Mouse (Mus musculus) kidney, embryonic 15.5 days (tissue): Measurements from ENCODE around the gene Nfatc2ip. TPM values are rescaled to one million over a fixed set of nuclear protein-coding genes. Genes with fewer than 3 reads are reported as not detected.
"Not testable (repeated sequence)": the region's sequence is repeated elsewhere in the genome, so short reads cannot be mapped to it uniquely, and the experiment has no call there.

ENCODE experiments used
- ATAC-seq: fragments of 200-750 bp; cut with Nextera tagmentation; replicated peaks from 2 replicates; pipeline ENCODE4 v1.8.0; 2017; ENCODE audit warnings: moderate TSS enrichment; ENCODE audit not compliant: low FRiP score
- H3K27ac ChIP-seq: fragments of 300-500 bp; sonication (generic); 2 replicates; pipeline ENCODE4 v1.5.1; 2015; ENCODE audit warnings: mild to moderate bottlenecking, inconsistent platforms
- H3K27me3 ChIP-seq: fragments of 300-500 bp; sonication (generic); 2 replicates; pipeline ENCODE4 v1.6.1; 2015; ENCODE audit warnings: inconsistent platforms
- H3K36me3 ChIP-seq: fragments of 300-500 bp; sonication (generic); 2 replicates; pipeline ENCODE4 v1.6.1; 2015; ENCODE audit warnings: inconsistent platforms
- H3K4me1 ChIP-seq: fragments of 300-500 bp; sonication (generic); 2 replicates; pipeline ENCODE4 v1.6.1; 2015; ENCODE audit warnings: inconsistent platforms
- H3K4me2 ChIP-seq: fragments of 300-500 bp; sonication (generic); 2 replicates; pipeline ENCODE4 v1.6.1; 2015; ENCODE audit warnings: moderate library complexity, mild to moderate bottlenecking, inconsistent platforms
- H3K4me3 ChIP-seq: fragments of 300-500 bp; sonication (generic); replicated peaks from 2 replicates; pipeline ENCODE4 v1.5.1; 2015; ENCODE audit warnings: mild to moderate bottlenecking, inconsistent platforms
- H3K9ac ChIP-seq: fragments of 300-500 bp; sonication (generic); 2 replicates; pipeline ENCODE4 v1.6.1; 2015; ENCODE audit warnings: mild to moderate bottlenecking, inconsistent platforms
- H3K9me3 ChIP-seq: fragments of 300-500 bp; sonication (generic); replicated peaks from 2 replicates; pipeline ENCODE4 v1.6.1; 2016; ENCODE audit warnings: inconsistent platforms
- WGBS: fragments of 180-500 bp; shearing (Covaris S2); methylation state at CpG from one replicate; pipeline ENCODE4 v1.1.7; 2015; ENCODE audit warnings: mixed read lengths; 5-methylcytosine and 5-hydroxymethylcytosine counted together
- polyA plus RNA-seq: library from polyadenylated mRNA; unstranded; fragments of >200 nt; fragmentation: Nextera tagmentation; extraction: Ambion mirVana; gene quantifications from 2 replicates; pipeline ENCODE4 v1.2.1, GENCODE M21; 2015

The Nfatc2ip gene
- polyA plus RNA-seq, 1 experiment from 2014 or later: 2.9 TPM

DNA sequence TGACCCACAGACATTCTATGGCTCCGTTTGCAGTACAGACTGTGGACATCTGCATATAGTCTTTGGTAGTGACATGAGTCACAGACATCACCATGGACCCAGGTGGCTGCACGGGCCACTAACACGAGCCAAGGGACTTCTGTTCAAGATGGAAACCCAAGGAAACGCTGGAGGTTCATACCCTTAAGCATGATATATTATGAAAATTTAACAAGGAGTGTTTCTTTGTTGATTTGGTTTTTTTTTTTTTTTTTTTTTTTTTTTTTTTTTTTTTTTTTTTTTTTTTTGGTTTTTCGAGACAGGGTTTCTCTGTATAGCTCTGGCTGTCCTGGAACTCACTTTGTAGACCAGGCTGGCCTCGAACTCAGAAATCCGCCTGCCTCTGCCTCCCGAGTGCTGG lies 6.0 kb upstream of the Nfatc2ip start:
- not testable (repeated sequence) for H3K36me3 ChIP-seq, H3K27me3 ChIP-seq, H3K27ac ChIP-seq, H3K4me2 ChIP-seq, H3K4me1 ChIP-seq, H3K9me3 ChIP-seq, H3K9ac ChIP-seq, ATAC-seq, H3K4me3 ChIP-seq
- 80% methylated on average over 8 of the region's 8 CpGs for WGBS

DNA sequence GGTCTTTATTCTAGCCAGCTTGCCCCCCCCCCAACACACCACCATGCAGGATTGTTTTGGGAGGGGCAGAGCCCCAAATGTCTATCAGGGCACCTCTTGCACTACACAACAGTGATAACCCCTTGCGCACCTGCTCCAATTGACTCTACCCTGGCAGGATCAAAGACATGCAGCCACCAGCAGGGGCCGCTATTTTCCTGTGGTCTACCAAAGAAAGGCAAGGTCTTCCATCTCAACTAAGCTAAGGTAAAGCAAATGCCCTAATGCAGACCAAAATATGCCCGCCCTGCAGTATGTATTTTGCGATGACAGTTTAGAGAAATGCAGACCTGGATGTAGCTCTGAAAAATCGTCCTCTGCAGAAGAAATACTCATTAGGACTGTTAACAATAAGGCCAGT lies 3.0 kb upstream of the Nfatc2ip start:
- Histone ChIP-seq H3K36me3 (no peaks in the 10 kb centered on the region), H3K4me3 (no peak overlapping the region), H3K27ac (no peak overlapping the region), H3K9me3 (no peaks in the 10 kb centered on the region), H3K27me3 (no peaks in the 10 kb centered on the region), H3K9ac (no peak overlapping the region), H3K4me2 (no peak overlapping the region), H3K4me1 (peaks cover 7% of the 10 kb centered on the region)
- WGBS: 12% methylated on average over 5 of the region's 5 CpGs
- ATAC-seq: no peak

DNA sequence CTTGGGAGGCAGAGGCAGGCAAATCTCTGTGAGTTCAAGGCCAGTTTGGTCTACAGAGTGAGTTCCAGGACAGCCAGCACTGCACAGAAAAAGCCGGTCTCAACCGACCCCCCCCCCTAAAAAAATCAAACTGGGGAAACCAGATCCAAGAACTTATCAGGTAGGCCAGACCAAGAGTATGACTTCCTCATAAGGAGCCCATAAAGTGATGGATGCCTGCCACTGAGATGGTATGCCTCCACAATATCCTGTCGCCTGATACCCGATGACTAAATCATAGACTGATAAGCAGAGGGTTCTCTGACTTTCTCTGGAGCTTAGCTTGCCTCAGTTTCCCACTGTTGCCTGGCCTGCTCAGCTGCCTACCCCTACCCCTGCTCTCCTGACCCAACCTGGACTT lies 1.3 kb upstream of the Nfatc2ip start:
- Histone ChIP-seq H3K4me2 (no peak overlapping the region), H3K27me3 (no peaks in the 10 kb centered on the region), H3K27ac (no peak overlapping the region), H3K4me3 (no peak overlapping the region), H3K9me3 (no peaks in the 10 kb centered on the region), H3K36me3 (no peaks in the 10 kb centered on the region), H3K4me1 (peaks cover 7% of the 10 kb centered on the region), H3K9ac (no peak overlapping the region)
- 91% methylated on average over 4 of the region's 4 CpGs for WGBS
- no peak for ATAC-seq

DNA sequence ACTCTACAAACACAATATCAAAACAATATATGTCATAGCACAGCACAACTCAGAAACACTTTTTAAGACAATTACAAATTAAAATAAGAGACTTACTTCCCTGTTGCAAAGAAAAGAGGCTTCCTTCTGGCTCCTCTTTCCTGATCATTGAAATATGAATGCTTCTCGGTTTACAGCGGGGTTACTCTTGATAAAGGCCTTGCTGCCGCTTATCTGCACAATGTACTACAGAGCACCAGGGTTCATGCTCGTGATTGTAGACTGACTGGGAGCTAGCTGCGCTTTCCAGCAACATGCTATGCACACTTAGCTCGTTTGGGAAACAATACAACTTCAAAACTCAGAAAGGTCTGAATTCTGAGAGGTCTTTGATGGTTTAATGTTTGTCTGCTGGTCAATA lies 684 bp upstream of the Nfatc2ip start:
- H3K9ac ChIP-seq: no peak overlapping the region
- H3K4me2 ChIP-seq: peak overlapping the region; percentile 36; the same call in 1 of the 2 replicates
- H3K4me1 ChIP-seq: peaks cover 7% of the 10 kb centered on the region
- H3K27me3 ChIP-seq: no peaks in the 10 kb centered on the region
- ATAC-seq: no peak
- H3K36me3 ChIP-seq: no peaks in the 10 kb centered on the region
- WGBS: 57% methylated on average over 6 of the region's 6 CpGs
- H3K4me3 ChIP-seq: no peak overlapping the region; the same call in 1 of the 2 replicates
- H3K27ac ChIP-seq: no peak overlapping the region
- no peaks in the 10 kb centered on the region for H3K9me3 ChIP-seq

DNA sequence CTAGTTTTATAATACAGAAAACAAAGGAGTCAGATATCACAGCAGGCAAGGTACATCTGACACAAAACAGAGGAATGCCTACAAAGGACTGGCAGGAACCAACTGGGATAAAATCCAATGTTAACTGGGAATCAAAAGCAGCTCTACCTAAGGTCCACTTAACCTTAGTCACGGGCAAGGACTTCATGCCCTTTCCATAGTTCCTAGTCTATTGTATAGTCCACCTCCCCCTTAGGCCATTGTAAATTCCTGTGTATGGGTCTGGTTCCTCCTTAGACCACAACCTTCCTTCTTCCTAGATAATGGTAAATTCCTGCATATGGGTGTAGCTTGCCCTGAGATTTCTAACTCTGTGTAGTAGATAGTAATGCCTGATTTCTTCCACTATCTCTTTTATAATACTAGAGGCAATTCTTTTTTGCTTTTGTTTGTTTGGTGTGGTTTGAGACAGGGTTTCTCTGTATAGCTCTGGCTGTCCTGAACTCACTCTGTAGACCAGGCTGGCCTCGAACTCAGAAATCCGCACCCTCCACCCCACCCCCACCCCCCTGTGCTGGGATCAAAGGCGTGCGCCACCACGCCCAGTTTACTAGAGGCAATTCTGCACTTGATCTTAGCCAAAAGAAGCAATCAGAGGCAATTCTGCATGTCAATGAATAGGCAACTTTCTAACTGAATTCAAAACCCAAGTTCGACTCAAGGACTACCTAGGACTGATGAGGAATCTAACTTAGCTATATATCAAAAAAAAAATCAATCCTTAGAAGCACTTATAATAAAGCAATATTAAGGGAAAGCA lies 4.3 kb downstream of the Nfatc2ip start:
- ATAC-seq: not testable (repeated sequence)
- WGBS: 85% methylated on average over 7 of the region's 7 CpGs

DNA sequence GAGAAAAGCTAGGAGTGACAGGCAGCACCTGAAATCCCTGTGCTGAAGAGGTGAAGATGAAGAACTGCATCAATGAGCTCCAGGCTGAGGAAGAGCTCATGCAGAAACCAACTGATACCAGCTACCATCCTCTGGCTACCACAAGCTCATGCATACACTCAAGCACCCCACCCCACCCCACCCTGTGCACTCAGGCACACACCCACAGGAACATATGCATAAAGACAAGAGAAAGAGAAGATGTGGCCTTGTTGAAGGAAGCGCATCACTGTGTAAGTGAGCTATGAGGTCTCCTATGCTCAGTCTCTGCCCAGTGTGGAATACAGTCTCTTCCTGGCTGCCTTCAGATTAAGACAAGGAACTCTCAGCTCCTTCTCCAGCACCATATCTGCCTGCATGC lies 8.4 kb downstream of the Nfatc2ip start:
- H3K9ac ChIP-seq: no peak overlapping the region
- no peaks in the 10 kb centered on the region for H3K4me1 ChIP-seq
- H3K27me3 ChIP-seq: no peaks in the 10 kb centered on the region
- no peak for ATAC-seq
- H3K36me3 ChIP-seq: peaks cover 78% of the 10 kb centered on the region
- WGBS: 92% methylated on average over 1 of the region's 1 CpGs
- H3K27ac ChIP-seq: no peak overlapping the region
- no peaks in the 10 kb centered on the region for H3K9me3 ChIP-seq
- no peak overlapping the region for H3K4me2 ChIP-seq
- no peak overlapping the region for H3K4me3 ChIP-seq

More for the DNA sequence above, 4.3 kb downstream of the Nfatc2ip start:
- H3K27ac ChIP-seq, H3K4me1 ChIP-seq, H3K9ac ChIP-seq, H3K4me2 ChIP-seq, H3K9me3 ChIP-seq, H3K27me3 ChIP-seq, H3K4me3 ChIP-seq: not testable (repeated sequence)
- peaks cover 43% of the 10 kb centered on the region for H3K36me3 ChIP-seq

DNA sequence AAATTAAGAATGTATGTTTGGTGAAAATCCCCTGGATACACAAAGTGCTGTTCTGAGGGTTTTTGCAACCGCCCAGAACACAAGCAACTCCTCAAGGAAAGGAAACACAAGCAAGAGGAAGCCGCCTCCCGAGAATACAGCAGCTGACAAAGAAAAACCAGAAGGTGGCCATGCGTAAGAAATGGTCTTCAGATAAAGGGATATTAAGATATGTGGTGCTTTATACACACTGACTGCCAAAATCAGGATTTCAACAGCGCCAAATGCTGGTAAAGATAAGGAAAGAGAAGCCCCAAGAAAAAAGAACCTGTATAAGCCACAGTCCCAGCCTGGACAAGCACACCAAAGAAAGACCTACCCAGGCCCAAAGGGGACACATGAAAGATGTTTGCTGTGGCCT lies 13.0 kb downstream of the Nfatc2ip start:
- no peak for ATAC-seq
- Histone ChIP-seq H3K36me3 (peaks cover 45% of the 10 kb centered on the region), H3K4me1 (no peaks in the 10 kb centered on the region), H3K9me3 (no peaks in the 10 kb centered on the region), H3K4me3 (no peak overlapping the region), H3K27ac (no peak overlapping the region), H3K27me3 (no peaks in the 10 kb centered on the region), H3K9ac (no peak overlapping the region), H3K4me2 (no peak overlapping the region)
- 90% methylated on average over 5 of the region's 5 CpGs for WGBS

DNA sequence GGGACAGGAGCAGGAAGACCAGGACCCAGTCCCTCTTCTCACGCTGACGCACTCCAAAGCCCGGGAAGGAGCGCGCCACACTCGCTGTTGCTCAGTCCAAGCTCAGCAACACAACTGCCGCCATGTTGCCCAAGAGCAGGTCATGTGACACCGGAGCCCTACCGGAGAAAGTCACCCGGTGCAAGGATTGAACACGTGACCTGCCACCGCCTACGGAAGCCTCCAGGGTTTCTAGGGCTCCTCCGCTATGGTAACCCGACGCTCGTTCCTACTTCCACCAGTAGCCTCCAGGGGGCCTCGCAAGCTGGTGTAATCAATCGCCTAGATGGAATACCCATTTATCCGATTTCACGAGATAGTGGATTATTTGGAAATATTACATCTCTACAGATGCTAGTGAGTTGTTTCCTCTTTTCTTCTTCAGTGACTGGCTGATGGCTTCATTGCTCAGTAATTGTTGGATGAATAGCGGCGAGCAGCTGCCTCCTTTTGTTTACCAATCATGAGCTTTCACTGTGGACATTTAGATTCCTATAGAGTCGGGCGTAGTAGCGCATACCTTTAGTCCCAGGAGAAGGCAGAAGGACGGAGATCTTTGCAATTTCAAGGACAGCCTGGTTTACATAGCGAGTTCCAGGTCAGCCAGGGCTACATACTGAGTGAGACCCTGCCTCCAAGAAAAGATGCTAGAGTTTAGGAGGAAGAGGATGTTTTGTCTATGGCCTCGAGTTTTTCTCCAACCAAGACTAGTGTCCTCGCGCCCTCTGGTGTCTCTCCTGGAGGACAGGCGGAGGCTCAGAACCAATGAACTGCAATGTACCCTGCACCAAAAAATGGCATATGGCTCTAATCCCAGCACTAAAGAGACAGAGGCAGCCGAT lies 19.0 kb downstream of the Nfatc2ip start, which contains the start of gene Spns1:
TSS of gene Spns1 (minus strand) at position 173 of the 881 bp plus-strand sequence.
- peak within 1 kb of the TSS; percentile 95 for H3K4me2 ChIP-seq
- ATAC-seq: peak; percentile 97
- peak within 1 kb of the TSS; percentile 67 for H3K27ac ChIP-seq
- H3K36me3 ChIP-seq: peaks cover 22% of the 10 kb centered on the region
- no peaks in the 10 kb centered on the region for H3K27me3 ChIP-seq
- WGBS: under 1% methylated on average over 33 of the region's 33 CpGs
- peaks cover 20% of the 10 kb centered on the region for H3K4me1 ChIP-seq
- H3K9me3 ChIP-seq: no peaks in the 10 kb centered on the region
- peak within 1 kb of the TSS; percentile 79 for H3K9ac ChIP-seq
- peak within 1 kb of the TSS; percentile 88 for H3K4me3 ChIP-seq

DNA sequence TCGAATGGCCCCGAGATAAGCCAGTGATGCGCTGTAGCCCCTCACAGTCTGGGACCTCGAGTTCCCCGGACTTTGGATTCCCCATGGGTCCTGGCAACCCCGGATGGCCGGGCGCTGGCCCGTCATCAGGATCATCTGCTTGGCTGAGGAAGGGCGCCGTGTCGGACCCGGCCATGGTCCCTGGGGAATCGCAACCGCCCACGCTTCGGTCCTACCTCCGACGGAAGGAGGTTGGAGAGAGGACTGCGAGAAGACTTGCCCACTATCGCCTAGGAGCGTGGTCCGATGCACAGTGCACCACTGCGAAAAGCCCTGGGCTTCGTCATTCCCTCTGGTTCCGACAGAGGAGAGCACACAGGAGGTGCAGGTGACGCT lies 19.6 kb downstream of the Nfatc2ip start:
- peak; percentile 78 for ATAC-seq
- peak overlapping the region; percentile 29; the same call in 1 of the 2 replicates for H3K27ac ChIP-seq
- H3K4me3 ChIP-seq: peak overlapping the region; percentile 88
- no peaks in the 10 kb centered on the region for H3K27me3 ChIP-seq
- peak overlapping the region; percentile 79 for H3K9ac ChIP-seq
- peaks cover 20% of the 10 kb centered on the region for H3K4me1 ChIP-seq
- 2% methylated on average over 27 of the region's 27 CpGs for WGBS
- peak overlapping the region; percentile 95 for H3K4me2 ChIP-seq
- H3K9me3 ChIP-seq: no peaks in the 10 kb centered on the region
- peaks cover 28% of the 10 kb centered on the region for H3K36me3 ChIP-seq

DNA sequence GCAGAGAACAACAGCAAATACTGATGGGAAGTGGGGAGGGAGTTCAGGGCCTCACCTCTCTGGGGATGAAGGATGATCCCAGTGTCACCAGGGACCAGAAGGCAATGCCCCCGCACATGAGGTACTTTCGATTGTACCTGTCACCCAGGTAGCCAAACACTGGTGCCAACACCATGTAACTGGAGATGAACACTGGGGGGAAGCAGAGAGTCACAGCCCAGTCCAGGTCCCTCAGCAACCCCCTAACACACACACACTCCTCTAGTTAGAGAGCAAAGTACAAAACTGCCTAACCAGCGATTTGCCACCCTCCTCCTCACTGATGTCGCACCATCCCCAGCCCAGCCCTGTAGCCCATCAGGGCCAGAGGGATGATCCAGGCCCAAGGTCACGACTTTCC lies 21.5 kb downstream of the Nfatc2ip start:
- WGBS: 79% methylated on average over 5 of the region's 5 CpGs
- ATAC-seq: no peak
- no peak overlapping the region for H3K27ac ChIP-seq

DNA sequence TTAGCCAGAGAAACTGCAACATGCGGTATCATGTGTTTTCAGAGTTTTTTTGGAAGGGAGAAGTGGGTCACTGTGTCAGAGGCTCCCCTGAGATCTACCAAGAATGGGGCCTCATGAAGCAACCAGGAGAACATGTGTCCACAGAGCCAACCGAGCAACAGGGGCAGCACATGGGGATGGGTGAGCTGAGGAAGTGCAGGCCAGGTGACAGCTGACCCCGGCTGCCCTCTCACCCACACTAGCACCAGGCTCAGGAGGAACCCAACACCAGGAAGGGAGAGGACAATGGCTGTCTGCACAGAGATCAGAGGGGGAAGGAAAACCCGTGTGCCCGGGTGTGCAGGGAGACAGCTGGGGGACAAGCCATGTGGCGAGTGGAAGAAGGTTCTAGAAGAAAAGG lies 22.0 kb downstream of the Nfatc2ip start:
- WGBS: 74% methylated on average over 6 of the region's 6 CpGs
- no peak for ATAC-seq

More for the DNA sequence above, 21.5 kb downstream of the Nfatc2ip start:
- no peaks in the 10 kb centered on the region for H3K9me3 ChIP-seq
- no peaks in the 10 kb centered on the region for H3K27me3 ChIP-seq
- H3K9ac ChIP-seq: no peak overlapping the region
- H3K36me3 ChIP-seq: peaks cover 46% of the 10 kb centered on the region
- H3K4me1 ChIP-seq: peaks cover 20% of the 10 kb centered on the region
- H3K4me3 ChIP-seq: no peak overlapping the region
- no peak overlapping the region for H3K4me2 ChIP-seq

DNA sequence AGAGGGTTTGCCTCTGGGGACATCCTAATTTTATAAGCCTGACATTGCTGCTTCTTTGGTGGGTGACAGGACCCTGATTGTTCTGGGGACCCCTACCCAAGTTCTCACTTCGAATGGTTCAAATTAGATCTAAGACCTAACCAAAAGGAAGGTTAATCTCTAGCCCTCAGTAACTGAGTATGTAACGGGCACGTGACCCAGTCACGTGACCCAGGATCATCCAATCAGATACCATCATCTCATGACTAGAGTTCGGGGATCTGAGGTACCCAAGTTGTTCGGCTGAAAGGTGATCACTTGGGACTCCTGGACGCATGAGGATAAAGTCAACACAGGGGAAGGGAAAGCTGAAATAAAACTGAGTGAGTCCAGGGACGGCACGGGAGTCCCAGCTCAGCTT lies 23.5 kb downstream of the Nfatc2ip start:
- Histone ChIP-seq H3K4me2 (no peak overlapping the region), H3K4me3 (no peak overlapping the region), H3K9me3 (no peaks in the 10 kb centered on the region), H3K4me1 (peaks cover 19% of the 10 kb centered on the region), H3K27ac (no peak overlapping the region), H3K36me3 (peaks cover 52% of the 10 kb centered on the region), H3K27me3 (no peaks in the 10 kb centered on the region), H3K9ac (no peak overlapping the region)
- 83% methylated on average over 9 of the region's 9 CpGs for WGBS
- no peak for ATAC-seq

More for the DNA sequence above, 22.0 kb downstream of the Nfatc2ip start:
- peaks cover 51% of the 10 kb centered on the region for H3K36me3 ChIP-seq
- H3K4me3 ChIP-seq: no peak overlapping the region
- H3K27ac ChIP-seq: no peak overlapping the region
- no peaks in the 10 kb centered on the region for H3K27me3 ChIP-seq
- peaks cover 21% of the 10 kb centered on the region for H3K4me1 ChIP-seq
- H3K9ac ChIP-seq: no peak overlapping the region
- H3K4me2 ChIP-seq: no peak overlapping the region
- H3K9me3 ChIP-seq: no peaks in the 10 kb centered on the region
